Mouse (Mus musculus) liver, postnatal 0 days (tissue): ENCODE results near the gene Rab20.

Source experiments
- CTCF ChIP-seq: sonication (generic); IDR thresholded peaks from 2 replicates; pipeline ENCODE4 v1.5.1; 2016; ENCODE audit warnings: antibody characterized with exemption, low read depth
- EP300 ChIP-seq: IDR thresholded peaks from 2 replicates; pipeline ENCODE4 v1.6.1; 2016; ENCODE audit warnings: antibody characterized with exemption, low read depth, mild to moderate bottlenecking

GRCm38 (mm10) chr8:11481876-11482275, 3.4 kb upstream of the Rab20 start:
- TF ChIP-seq CTCF (no peak), EP300 (no peak)
